Mouse (Mus musculus) cortical plate, adult 2 months (tissue): ENCODE measurements around the gene Mgmt.

Experiments
- CTCF ChIP-seq: fragments of 200-500 bp; IDR thresholded peaks from 2 replicates; pipeline ENCODE4 v1.5.1; 2011; ENCODE audit warnings: mild to moderate bottlenecking, control low read depth, low read length; ENCODE audit not compliant: insufficient read depth; ENCODE audit errors: extremely low read depth
- POLR2A ChIP-seq: fragments of 200-500 bp; IDR thresholded peaks from 2 replicates; pipeline ENCODE4 v1.6.1; 2011; ENCODE audit warnings: mild to moderate bottlenecking, low read length, control low read depth; ENCODE audit not compliant: insufficient read depth; ENCODE audit errors: extremely low read depth

GRCm38 (mm10) chr7:136920976-136921755 is 26.8 kb downstream of the Mgmt start:
- TF ChIP-seq POLR2A (no peak), CTCF (no peak)
